Mouse (Mus musculus) liver, embryonic 14.5 days (tissue): ENCODE results near the gene Denr. TPM values are rescaled to one million over a fixed set of nuclear protein-coding genes. Genes with fewer than 3 reads are reported as not detected.

Source experiments
- ATAC-seq: fragments of 200-750 bp; cut with Nextera tagmentation; 2 replicates; pipeline ENCODE4 v1.8.0; 2017; ENCODE audit warnings: moderate number of reproducible peaks, mild to moderate bottlenecking, moderate library complexity; ENCODE audit not compliant: insufficient read depth
- DNase-seq, 3 experiments: peaks; one replicate each; pipeline ENCODE4 v3.0.0-alpha.2; 2012 to 2013; ENCODE audit warnings: low read depth in 3 of 3, low spot score in 3 of 3
- H3K27ac ChIP-seq: fragments of 300-500 bp; sonication (generic); 2 replicates; pipeline ENCODE4 v1.5.1; 2014; ENCODE audit warnings: moderate library complexity, mild to moderate bottlenecking, control low read depth, inconsistent platforms
- H3K27me3 ChIP-seq: fragments of 300-500 bp; sonication (generic); 2 replicates; pipeline ENCODE4 v1.6.1; 2014; ENCODE audit warnings: mild to moderate bottlenecking, low read length, moderate library complexity; ENCODE audit not compliant: control insufficient read depth, insufficient read depth
- H3K36me3 ChIP-seq: fragments of 300-500 bp; sonication (generic); replicated peaks from 2 replicates; pipeline ENCODE4 v1.6.1; 2014; ENCODE audit warnings: low read depth; ENCODE audit not compliant: control insufficient read depth, insufficient read depth
- H3K4me1 ChIP-seq, 2 experiments: fragments of 200-500 bp in 1 of 2; fragments of 300-500 bp in 1 of 2; sonication (generic) in 1 of 2; replicated peaks; 2 replicates each; pipeline ENCODE4 v1.6.1; 2012 to 2014; ENCODE audit warnings: antibody characterized with exemption in 1 of 2, inconsistent platforms in 1 of 2, low read length in 1 of 2; ENCODE audit not compliant: control insufficient read depth in 2 of 2, insufficient read depth in 2 of 2
- H3K4me2 ChIP-seq: fragments of 300-500 bp; sonication (generic); 2 replicates; pipeline ENCODE4 v1.6.1; 2014; ENCODE audit warnings: low read depth, mild to moderate bottlenecking, control low read depth, moderate library complexity
- H3K4me3 ChIP-seq, 2 experiments: fragments of 200-500 bp in 1 of 2; fragments of 300-500 bp in 1 of 2; sonication (generic) in 1 of 2; 2 replicates each; pipeline ENCODE4 v1.5.1; 2012 to 2014; ENCODE audit warnings: low read depth in 2 of 2, low read length in 2 of 2, mild to moderate bottlenecking in 2 of 2, control low read depth in 1 of 2, inconsistent platforms in 1 of 2, moderate library complexity in 1 of 2; ENCODE audit not compliant: insufficient read depth in 1 of 2
- H3K9ac ChIP-seq: fragments of 300-500 bp; sonication (generic); replicated peaks from 2 replicates; pipeline ENCODE4 v1.6.1; 2014; ENCODE audit warnings: mild to moderate bottlenecking, control low read depth, moderate library complexity
- H3K9me3 ChIP-seq: fragments of 300-500 bp; sonication (generic); 2 replicates; pipeline ENCODE4 v1.6.1; 2016; ENCODE audit warnings: low read length, mixed read lengths; ENCODE audit not compliant: control insufficient read depth
- CTCF ChIP-seq: IDR thresholded peaks from 2 replicates; pipeline ENCODE4 v1.5.1; 2016; ENCODE audit warnings: antibody characterized with exemption, low read depth, control low read depth
- EP300 ChIP-seq: IDR thresholded peaks from 2 replicates; pipeline ENCODE4 v1.6.1; 2016; ENCODE audit warnings: antibody characterized with exemption, low read depth
- WGBS: fragments of 180-500 bp; shearing (Covaris S2); extraction: QIAGEN DNeasy Blood & Tissue Kit; methylation state at CpG from one replicate; pipeline ENCODE4 v1.1.7; 2014; ENCODE audit not compliant: insufficient replicate concordance; 5-methylcytosine and 5-hydroxymethylcytosine counted together
- polyA plus RNA-seq, 2 experiments: library from polyadenylated mRNA; depleted of rRNA in 1 of 2; stranded (reverse) in 1 of 2; unstranded in 1 of 2; fragments of >200 nt; fragmentation: Nextera tagmentation in 1 of 2; extraction: Ambion mirVana in 1 of 2; gene quantifications; 2 replicates each; pipeline versions ENCODE4 v1.2.1 to v1.2.3; 2012 to 2014

Denr gene
- 8.8 and 17.5 TPM in 2 replicates for polyA plus RNA-seq (2012; rRNA removed)
- 43.0 and 50.0 TPM in 2 replicates for polyA plus RNA-seq (2014; fragmentation: Nextera tagmentation; extraction: Ambion mirVana)

DNA sequence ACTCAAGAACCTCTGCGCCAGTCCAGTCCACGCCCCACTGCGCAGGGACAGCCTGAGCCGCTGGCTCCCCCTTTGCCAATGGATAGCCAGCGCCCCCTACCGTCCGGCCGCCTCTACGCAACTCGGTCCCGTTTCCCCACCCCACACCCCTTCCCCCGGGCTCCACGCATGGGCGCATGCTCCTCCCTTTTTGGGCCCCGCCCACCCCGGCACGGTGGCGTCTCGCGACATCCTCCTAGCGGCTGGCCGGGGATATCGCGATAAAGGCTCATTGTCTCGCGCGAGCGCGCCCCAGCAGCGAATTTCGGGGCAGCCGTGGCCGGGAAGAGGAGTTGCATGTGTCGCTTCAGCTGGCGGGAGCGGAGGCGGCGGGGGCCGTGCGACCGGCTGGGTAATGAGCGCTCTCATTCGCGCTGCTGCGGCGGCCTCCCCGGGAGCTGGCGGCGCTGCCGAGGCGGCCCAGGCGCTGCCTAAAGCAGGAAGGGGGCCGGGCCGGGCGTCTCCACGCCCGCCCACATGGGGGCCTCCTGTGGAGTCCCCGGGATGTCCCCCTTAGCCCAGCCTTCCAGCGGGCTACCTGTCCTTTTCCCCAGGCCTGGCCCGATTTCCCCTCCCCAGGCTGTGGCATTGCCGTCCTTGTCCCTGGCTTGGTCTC lies at the start of gene Denr:
Gene Denr, plus strand, starts transcription at position 200 of the 655 bp plus-strand sequence.
- TF ChIP-seq EP300: peak; percentile 99
- peak; percentile 99 for TF ChIP-seq CTCF
- H3K4me3 ChIP-seq: peak within 1 kb of the TSS; percentile 80 to 89
- ATAC-seq (peak; percentile 93), DNase-seq (peak; percentile 90 to 95 (median 92))
- H3K4me2 ChIP-seq: peak within 1 kb of the TSS; percentile 65
- H3K9me3 ChIP-seq: no peaks in the 10 kb centered on the region
- peaks cover 16% of the 10 kb centered on the region for H3K36me3 ChIP-seq
- H3K4me1 ChIP-seq: peaks cover 3 to 16% of the 10 kb centered on the region in 2 experiments; a peak in 3 of 4 replicates
- peak within 1 kb of the TSS; percentile 84 for H3K9ac ChIP-seq
- H3K27me3 ChIP-seq: no peaks in the 10 kb centered on the region
- under 1% methylated on average over 61 of the region's 61 CpGs for WGBS
- H3K27ac ChIP-seq: peak within 1 kb of the TSS; percentile 12; the same call in 1 of the 2 replicates

DNA sequence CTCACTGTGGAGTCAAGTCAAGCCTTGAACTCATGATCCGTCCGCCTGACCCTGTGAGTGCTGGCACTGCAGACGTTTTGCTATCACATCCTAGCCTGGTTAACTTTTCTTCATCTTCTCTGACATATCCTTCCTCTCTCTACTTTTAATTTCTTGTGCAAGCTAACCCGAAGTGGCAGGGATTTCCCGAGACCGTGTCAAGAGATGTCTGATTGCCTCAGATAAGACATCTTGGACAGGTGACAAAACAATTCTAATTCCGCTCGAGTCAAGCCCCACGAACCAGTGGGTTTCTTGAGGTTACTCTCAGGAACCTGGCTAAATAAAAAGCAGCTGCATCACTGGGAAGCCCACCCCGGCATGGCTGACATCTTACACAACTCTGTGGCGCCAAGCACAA lies 48.2 kb upstream of the Denr start:
- Histone ChIP-seq H3K27me3 (no peaks in the 10 kb centered on the region), H3K27ac (no peak overlapping the region), H3K4me3 (no peak overlapping the region), H3K9me3 (no peaks in the 10 kb centered on the region), H3K36me3 (no peaks in the 10 kb centered on the region), H3K4me1 (peaks cover 0 to 6% of the 10 kb centered on the region in 2 experiments; a peak in 1 of 4 replicates), H3K9ac (no peak overlapping the region), H3K4me2 (no peak overlapping the region)
- no peak for ATAC-seq
- WGBS: 36% methylated on average over 11 of the region's 11 CpGs
- no peak for TF ChIP-seq EP300
- TF ChIP-seq CTCF: no peak
- no peak for DNase-seq

- no peak for DNase-seq
- TF ChIP-seq CTCF (no peak), EP300 (no peak)
- peak overlapping the region; percentile 38 for H3K4me2 ChIP-seq
- no peak overlapping the region for H3K9ac ChIP-seq
- no peak overlapping the region for H3K4me3 ChIP-seq
- no peak overlapping the region for H3K27ac ChIP-seq
- no peak for ATAC-seq
- no peaks in the 10 kb centered on the region for H3K36me3 ChIP-seq
- WGBS: 58% methylated on average over 15 of the region's 15 CpGs
- no peaks in the 10 kb centered on the region for H3K27me3 ChIP-seq
- H3K9me3 ChIP-seq: no peaks in the 10 kb centered on the region
- peaks cover 0 to 8% of the 10 kb centered on the region in 2 experiments; a peak in 2 of 4 replicates for H3K4me1 ChIP-seq
These were observed 44.3 kb upstream of the Denr start for GRCm38 (mm10) chr5:123862374-123863350.

- no peak overlapping the region for H3K9ac ChIP-seq
- DNase-seq: no peak
These were observed 43.0 kb upstream of the Denr start for GRCm38 (mm10) chr5:123863934-123864333.

GRCm38 (mm10) chr5:123865365-123865764 lies 41.6 kb upstream of the Denr start, which contains the start of gene Hcar2:
TSS of gene Hcar2 (minus strand) at chr5:123865499.
- WGBS: 63% methylated on average over 12 of the region's 12 CpGs
- Histone ChIP-seq H3K36me3 (no peaks in the 10 kb centered on the region), H3K4me3 (no peak within 1 kb of the TSS), H3K9ac (no peak within 1 kb of the TSS), H3K4me1 (peaks cover 0 to 5% of the 10 kb centered on the region in 2 experiments; a peak in 2 of 4 replicates), H3K9me3 (no peaks in the 10 kb centered on the region), H3K27ac (no peak within 1 kb of the TSS), H3K4me2 (no peak within 1 kb of the TSS), H3K27me3 (no peaks in the 10 kb centered on the region)
- ATAC-seq: no peak
- DNase-seq: no peak
- TF ChIP-seq CTCF (no peak), EP300 (no peak)

More at GRCm38 (mm10) chr5:123863934-123864333, 43.0 kb upstream of the Denr start:
- 81% methylated on average over 14 of the region's 14 CpGs for WGBS
- TF ChIP-seq CTCF (no peak), EP300 (no peak)
- H3K4me3 ChIP-seq: no peak overlapping the region
- H3K4me1 ChIP-seq: peaks cover 0 to 5% of the 10 kb centered on the region in 2 experiments; a peak in 2 of 4 replicates
- H3K27me3 ChIP-seq: no peaks in the 10 kb centered on the region
- no peaks in the 10 kb centered on the region for H3K9me3 ChIP-seq
- no peak overlapping the region for H3K4me2 ChIP-seq
- no peak for ATAC-seq
- no peak overlapping the region for H3K27ac ChIP-seq
- no peaks in the 10 kb centered on the region for H3K36me3 ChIP-seq
